Mouse (Mus musculus): ENCODE data around the gene Eif4a1. TPM values are rescaled to one million over a fixed set of nuclear protein-coding genes. Genes with fewer than 3 reads are reported as not detected.

Eif4a1 gene
- total RNA-seq, 2 experiments from 2014 or later = 299 to 311 TPM

- intact Hi-C loops (cut with DNase I) = loop anchor here (5.0 kb wide), 1 partner anchor 153 kb away; the partner anchor contains the start of genes Nlgn2 and Tmem256
- no peak for DNase-seq (ENCODE audit: extremely low spot score in 1 of 2, low spot score in 2 of 2)
- Histone ChIP-seq H3K27ac (no peak overlapping the region), H3K4me3 (no peak overlapping the region)
- TF ChIP-seq CTCF (IDR thresholded peaks at IDR 0.05) = no peak
These were observed 12.0 kb upstream of the Eif4a1 start for GRCm38 (mm10) chr11:69684128-69684745.

GRCm38 (mm10) chr11:69683576-69683975 is 11.4 kb upstream of the Eif4a1 start:
- no peak for TF ChIP-seq CTCF (IDR thresholded peaks at IDR 0.05)
- Histone ChIP-seq H3K27ac (no peak overlapping the region; the same call in 1 of the 2 replicates), H3K4me3 (no peak overlapping the region)
- intact Hi-C loops (cut with DNase I) = loop anchor here (2.0 to 5.0 kb wide), 4 partner anchors 31 to 217 kb away; partner anchors contain the start of genes 2810408A11Rik, Neurl4, Nlgn2 and Tmem256
- DNase-seq (ENCODE audit: extremely low spot score in 1 of 2, low spot score in 2 of 2) = no peak

GRCm38 (mm10) chr11:69682840-69683533 is 10.8 kb upstream of the Eif4a1 start:
- H3K27ac ChIP-seq = peak overlapping the region; percentile 4; the same call in 1 of the 2 replicates

GRCm38 (mm10) chr11:69682209-69682839 is 10.1 kb upstream of the Eif4a1 start:
- intact Hi-C loops (cut with DNase I) = loop anchor here (1.0 to 5.0 kb wide), 6 partner anchors 32 to 218 kb away; partner anchors contain the start of genes 2810408A11Rik, Neurl4, Nlgn2 and Polr2a
- no peak for DNase-seq (ENCODE audit: extremely low spot score in 1 of 2, low spot score in 2 of 2)
- peak overlapping the region; percentile 91 for H3K4me3 ChIP-seq
- no peak for TF ChIP-seq CTCF (IDR thresholded peaks at IDR 0.05)
- H3K27ac ChIP-seq = peak overlapping the region; percentile 91

More at GRCm38 (mm10) chr11:69682840-69683533, 10.8 kb upstream of the Eif4a1 start:
- intact Hi-C loops (cut with DNase I) = loop anchor here (1.0 to 5.0 kb wide), 6 partner anchors 32 to 218 kb away; partner anchors contain the start of genes 2810408A11Rik, Neurl4, Nlgn2 and Polr2a
- peak; percentile 85 to 88 for DNase-seq (ENCODE audit: extremely low spot score in 1 of 2, low spot score in 2 of 2)
- peak; percentile 95 for TF ChIP-seq CTCF (IDR thresholded peaks at IDR 0.05)
- H3K4me3 ChIP-seq = peak overlapping the region; percentile 91

GRCm38 (mm10) chr11:69681314-69682208 is 9.3 kb upstream of the Eif4a1 start, which contains the start of gene Senp3:
Gene Senp3, minus strand, starts transcription at chr11:69682084.
- TF ChIP-seq CTCF (IDR thresholded peaks at IDR 0.05) = no peak
- intact Hi-C loops (cut with DNase I) = loop anchor here (1.0 to 5.0 kb wide), 7 partner anchors 9 to 219 kb away; partner anchors contain the start of genes 2810408A11Rik, Eif4a1, Neurl4 and Nlgn2
- peak within 1 kb of the TSS; percentile 91 for H3K4me3 ChIP-seq
- peak within 1 kb of the TSS; percentile 91 for H3K27ac ChIP-seq
- peak; percentile 98 for DNase-seq (ENCODE audit: extremely low spot score in 1 of 2, low spot score in 2 of 2)

DNA sequence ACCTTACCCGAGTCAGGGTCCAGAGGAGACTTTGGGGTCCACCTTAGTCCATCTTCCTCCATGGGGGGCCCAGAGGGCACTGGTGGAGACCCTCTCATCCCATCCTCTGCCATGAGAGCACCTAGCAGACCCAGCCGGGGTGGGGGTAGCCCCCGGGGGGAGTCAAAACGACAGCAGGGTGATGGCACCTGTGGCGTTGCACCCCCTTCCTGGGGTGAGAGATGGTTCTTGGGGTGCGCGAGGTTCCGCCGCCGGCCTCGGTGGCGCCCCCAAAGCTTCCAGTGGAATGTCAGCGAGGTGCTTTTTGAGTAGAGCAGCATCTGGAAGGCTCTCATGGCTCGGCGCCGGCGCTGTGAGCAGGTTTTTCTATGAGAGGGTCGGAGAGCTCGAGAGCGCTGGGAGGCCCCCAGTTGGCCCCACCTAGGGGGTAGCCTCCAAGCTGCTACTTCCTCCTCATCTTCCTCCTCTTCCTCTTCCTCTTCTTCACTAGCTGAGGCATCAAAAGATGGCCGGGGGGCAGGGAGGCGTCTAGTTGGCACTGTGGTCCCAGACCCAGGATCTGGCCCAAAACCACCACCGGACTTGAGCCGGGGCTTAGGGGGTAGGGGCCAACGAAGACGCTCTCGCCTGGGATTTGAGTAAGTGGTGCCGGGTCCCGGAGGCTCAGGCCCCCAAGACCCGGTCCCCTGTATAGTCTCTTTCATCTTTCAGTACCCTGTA is 8.1 kb upstream of the Eif4a1 start:
- Histone ChIP-seq H3K4me3 (no peak overlapping the region; the same call in 1 of the 2 replicates), H3K27ac (no peak overlapping the region)
- no peak for TF ChIP-seq CTCF (IDR thresholded peaks at IDR 0.05)
- intact Hi-C loops (cut with DNase I) = loop anchor here (5.0 kb wide), 1 partner anchor 157 kb away; the partner anchor contains the start of genes Nlgn2 and Tmem256
- DNase-seq (ENCODE audit: extremely low spot score in 1 of 2, low spot score in 2 of 2) = no peak

DNA sequence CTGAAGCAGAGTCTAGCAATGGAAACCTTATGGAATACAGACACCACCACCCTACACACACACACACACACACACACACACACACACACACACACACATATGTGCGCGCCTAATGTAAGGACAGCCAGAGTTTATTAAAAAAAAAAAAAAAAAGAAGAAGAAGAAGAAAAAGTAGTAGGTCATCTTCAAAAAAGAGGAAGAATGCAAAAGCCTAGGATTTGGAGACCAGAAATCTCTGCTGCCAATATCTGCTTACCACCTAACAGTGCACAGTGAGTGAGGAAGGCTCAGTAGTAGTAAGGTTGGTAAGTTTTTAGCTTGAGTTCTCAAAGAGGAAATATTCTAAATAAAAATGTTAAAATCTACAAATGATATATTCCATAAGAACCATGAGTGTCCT is 6.9 kb upstream of the Eif4a1 start:
- no peak for DNase-seq (ENCODE audit: extremely low spot score in 1 of 2, low spot score in 2 of 2)
- intact Hi-C loops (cut with DNase I) = no loop called here
- no peak for TF ChIP-seq CTCF (IDR thresholded peaks at IDR 0.05)
- Histone ChIP-seq H3K27ac (no peak overlapping the region), H3K4me3 (no peak overlapping the region)

DNA sequence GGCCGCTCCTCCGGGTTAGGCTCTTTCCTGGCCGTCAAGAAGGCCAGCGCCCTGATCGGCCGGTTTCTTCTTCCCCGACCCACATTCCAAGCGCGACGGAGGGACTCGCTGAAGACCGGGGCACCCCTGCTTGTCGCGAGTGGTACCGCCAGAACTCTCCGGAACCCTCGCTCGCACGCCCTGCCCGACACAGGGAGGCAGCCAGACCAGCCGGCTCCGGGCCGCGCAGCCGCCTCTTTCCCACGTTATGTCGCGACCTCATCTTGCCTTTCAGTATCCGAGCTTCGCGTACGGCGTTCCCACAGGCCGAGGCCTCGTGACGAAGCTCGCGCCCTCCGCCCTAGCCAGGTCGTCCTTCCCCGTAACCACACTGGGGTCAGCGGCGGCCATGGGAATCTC is 498 bp downstream of the Eif4a1 start:
- Histone ChIP-seq H3K27ac (peak overlapping the region; percentile 96), H3K4me3 (peak overlapping the region; percentile 75)
- DNase-seq (ENCODE audit: extremely low spot score in 1 of 2, low spot score in 2 of 2) = peak in 1 of 2 experiments; percentile 45
- intact Hi-C loops (cut with DNase I) = loop anchor here (1.0 kb wide), 2 partner anchors 10 to 87 kb away; partner anchors contain the start of gene Polr2a
- TF ChIP-seq CTCF (IDR thresholded peaks at IDR 0.05) = peak; percentile 7

DNA sequence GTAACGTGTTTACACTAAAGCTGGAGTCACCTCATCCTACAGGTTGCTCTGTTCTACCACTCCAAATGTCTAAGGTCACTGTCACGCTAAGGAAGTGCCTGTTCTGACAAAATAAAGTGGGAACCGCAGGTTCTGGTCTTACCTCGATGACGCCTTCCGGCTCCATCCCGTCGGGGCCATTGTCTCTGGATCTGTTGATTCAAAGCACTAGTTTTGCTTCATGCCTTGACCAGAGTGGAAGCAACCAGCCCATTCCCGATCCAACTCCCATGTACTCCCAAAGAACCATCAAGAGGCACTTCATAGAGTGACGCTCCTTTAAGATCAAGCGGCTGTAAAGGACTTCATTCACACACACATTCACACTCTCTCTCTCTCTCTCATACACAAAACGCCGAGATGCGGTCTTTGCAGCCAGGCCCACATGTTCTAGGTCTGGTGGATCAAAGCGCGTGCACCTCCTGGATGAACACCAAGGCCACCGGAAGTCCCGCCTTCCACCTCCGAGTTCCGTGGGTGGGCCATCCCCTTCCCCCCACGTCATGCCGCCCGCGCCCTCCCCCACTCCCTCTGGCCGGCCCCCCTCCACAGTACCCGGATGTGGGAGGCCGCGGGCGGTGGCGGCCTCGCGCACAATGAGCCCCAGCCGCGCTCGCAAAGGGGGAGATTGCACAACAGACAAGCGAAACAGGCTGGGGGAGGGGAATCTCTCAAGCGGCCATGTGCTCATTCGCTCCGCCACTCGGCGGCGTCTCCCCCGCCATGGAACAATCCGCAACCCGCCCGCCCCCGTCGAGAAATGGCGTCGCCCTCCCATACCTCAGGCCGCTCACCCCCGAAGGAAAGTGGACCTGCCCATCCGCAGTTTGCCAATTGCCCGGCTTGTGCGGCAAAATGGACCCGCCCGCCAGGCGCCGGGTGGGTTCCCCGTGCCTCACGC is 1.2 kb downstream of the Eif4a1 start:
- peak; percentile 88 to 90 for DNase-seq (ENCODE audit: extremely low spot score in 1 of 2, low spot score in 2 of 2)
- Histone ChIP-seq H3K4me3 (peak overlapping the region; percentile 75), H3K27ac (peak overlapping the region; percentile 96)
- no peak for TF ChIP-seq CTCF (IDR thresholded peaks at IDR 0.05)
- intact Hi-C loops (cut with DNase I) = loop anchor here (1.0 kb wide), 1 partner anchor 87 kb away; the partner anchor contains the start of gene Polr2a
